Mouse (Mus musculus): ENCODE measurements at regions not wholly inside any gene's neighbourhood (a gene's known extent, or its start where the extent isn't known, plus 50 kb on each side); places are given as distances from the start of the nearest gene placed in this dataset.

DNA sequence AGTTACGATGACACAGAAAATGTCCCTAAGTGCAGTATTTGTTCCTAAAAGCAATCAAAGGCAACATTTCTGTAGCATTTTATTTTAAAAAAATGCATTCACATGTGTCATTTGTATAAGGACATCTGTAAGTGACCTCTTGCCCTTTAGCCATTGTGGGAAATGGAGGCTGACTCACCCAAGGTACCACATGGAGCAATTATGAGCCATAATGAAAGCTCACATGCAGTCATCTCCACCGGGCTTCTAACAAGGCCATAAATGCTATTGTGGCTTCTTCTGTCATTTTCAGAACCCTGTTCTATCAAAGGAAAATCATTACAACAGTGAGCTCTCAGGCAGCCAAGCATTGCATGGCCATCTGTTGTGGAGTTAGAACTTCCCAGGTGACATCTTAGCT lies 75.9 kb upstream of the Jun start:
- TF ChIP-seq CTCF (IDR thresholded peaks at IDR 0.05; ENCODE audit: control insufficient read depth, insufficient read depth, insufficient replicate concordance, low read depth, low read length) = no peak
- TF ChIP-seq POLR2A (IDR thresholded peaks at IDR 0.05; ENCODE audit: control insufficient read depth, low read depth, low read length) = no peak

Data from testis, adult 2 months (tissue).